ENCODE assay signal across 30 mouse cellular contexts in genomic region chr2:70702403-70702802, GRCm38 (mm10). TPM values are rescaled to one million over a fixed set of nuclear protein-coding genes. Genes with fewer than 3 reads are reported as not detected.
DNase-seq lines count a peak whose midpoint lies in the region; ATAC-seq and TF ChIP-seq lines count a peak whose summit lies in the region.
"Had no signal": no experiment of that assay in that cellular context is flagged by ENCODE, and none has a peak within 500 bp of the region (broad histone marks: within the 10 kb centered on the region; RNA-seq: fewer than 3 reads in every experiment).

No protein-coding gene starts in this region.

- no peak for TF ChIP-seq POLR2A in cerebellum, adult 2 months (IDR thresholded peaks at IDR 0.05; ENCODE audit: borderline replicate concordance, insufficient read depth, low read length)

- no peaks in the 10 kb centered on the region for H3K4me1 ChIP-seq in cerebellum, adult 2 months (ENCODE audit: control insufficient read depth, insufficient read depth, low read length)

- TF ChIP-seq CTCF in cerebellum, adult 2 months (IDR thresholded peaks at IDR 0.05; ENCODE audit: borderline replicate concordance, insufficient read depth, low read depth, low read length), result no peak

- peak; percentile 60 for ATAC-seq in granulocyte monocyte progenitor cell, adult 5-6 weeks (replicated peaks; ENCODE audit: poor library complexity, severe bottlenecking)
- ATAC-seq: forebrain, embryonic 13.5 days; hindbrain, postnatal 0 days; intestine, embryonic 15.5 days; midbrain, embryonic 13.5 days had no signal

- peak; percentile 71 for DNase-seq in heart, adult 11 months
- no peak for DNase-seq in heart, postnatal 4 days
- DNase-seq in 416B (ENCODE audit: low read depth), result peak; percentile 49
- DNase-seq in c-Kit-positive CD71-negative TER-119-negative erythroid progenitor cells, embryonic 14.5 days (ENCODE audit: low read depth), result peak; percentile 20
- DNase-seq in thymus, postnatal 10 days (ENCODE audit: low spot score in 2 of 2), result no peak
- DNase-seq in cerebellum, adult 2 months, result no peak
- no peak for DNase-seq in layer of hippocampus, adult 9-10 months (ENCODE audit: low spot score)
- DNase-seq: adrenal gland, adult 2 months; adrenal gland, postnatal 36 days; cerebellum, adult 9-10 months; gastrocnemius, postnatal 25 days; heart, adult 2 months; heart, postnatal 10 days; kidney, adult 2 months; kidney, postnatal 36 days; retina, postnatal 1 day; right cerebral cortex, postnatal 14 days; thymus, postnatal 25 days had no signal

- H3K4me3 ChIP-seq in cerebellum, adult 2 months (replicated peaks; ENCODE audit: insufficient read depth, low read depth, low read length), result no peak overlapping the region
- H3K4me3 ChIP-seq: forebrain, embryonic 13.5 days; heart, adult 2 months; heart, embryonic 12.5 days; hindbrain, embryonic 12.5 days; intestine, embryonic 15.5 days; midbrain, embryonic 13.5 days had no signal

- WGBS in cerebellum, adult 2 months, result 44% methylated on average over 5 of the region's 5 CpGs

- no peak overlapping the region for H3K27ac ChIP-seq in cerebellum, adult 2 months (ENCODE audit: insufficient read depth, low read length)
- H3K27ac ChIP-seq: forebrain, embryonic 13.5 days; heart, adult 2 months; hindbrain, embryonic 12.5 days; hindbrain, postnatal 0 days; intestine, embryonic 15.5 days; macrophage; midbrain, embryonic 13.5 days had no signal

- no peaks in the 10 kb centered on the region for H3K27me3 ChIP-seq in cerebellum, adult 2 months (ENCODE audit: control insufficient read depth, insufficient read depth, low read length)
- H3K27me3 ChIP-seq: forebrain, embryonic 13.5 days; heart, embryonic 12.5 days; hindbrain, embryonic 12.5 days; intestine, embryonic 15.5 days; midbrain, embryonic 13.5 days had no signal

RNA-seq across cellular contexts. Expression of gene Gm26558, which starts 40.5 kb away (rescaled TPM):
- 1 to 10 TPM in 1 of 2 experiments, under 1 TPM in 1; 0.63 to 1.1 TPM for total RNA-seq in heart, postnatal 4 days (2021)
- not detected in 2 replicates for total RNA-seq in granulocyte monocyte progenitor cell, adult 5-6 weeks (2014; fragmentation: Nextera tagmentation)
- 0.46 TPM in 1 of 2 replicates, not detected in the other for total RNA-seq in granulocyte monocyte progenitor cell, adult 5-6 weeks (2017)
- 0.43 and 0.52 TPM in 2 replicates for polyA plus RNA-seq in cerebellum, adult 2 months (2012; rRNA removed)
- total RNA-seq: adrenal gland, adult 2 months; gastrocnemius, adult 18-20 months; gastrocnemius, postnatal 25 days; heart, adult 2 months; left cerebral cortex, postnatal 10 days; monocyte, adult 5-6 weeks had no signal
- polyA plus RNA-seq: activated CD4-positive, CD25-positive, alpha-beta regulatory T cell, adult 4 months; heart, adult 2 months; macrophage had no signal

RNA-seq across cellular contexts. Expression of gene Gorasp2, which starts 41.0 kb away (rescaled TPM):
- 100 to 1,000 TPM; 106 to 111 TPM for total RNA-seq in heart, postnatal 4 days (2021)
- 200 and 229 TPM in 2 replicates for total RNA-seq in granulocyte monocyte progenitor cell, adult 5-6 weeks (2014; fragmentation: Nextera tagmentation)
- 80.5 and 85.8 TPM in 2 replicates for total RNA-seq in granulocyte monocyte progenitor cell, adult 5-6 weeks (2017)
- 81.5 and 82.7 TPM in 2 replicates for polyA plus RNA-seq in cerebellum, adult 2 months (2012; rRNA removed)

Comparison
In these comparisons a context has a peak if more than half of its experiments do, and no peak if none do; other contexts are left out.
1. DNase-seq: peak in heart, adult 11 months (single experiment), 416B (single experiment) and c-Kit-positive CD71-negative TER-119-negative erythroid progenitor cells, embryonic 14.5 days (single experiment); none in heart, postnatal 4 days (single experiment), thymus, postnatal 10 days (0 of 2), cerebellum, adult 2 months (0 of 2) and layer of hippocampus, adult 9-10 months (single experiment).